Mouse (Mus musculus) right cerebral cortex, postnatal 10 days (tissue): ENCODE measurements around the gene Zfp219.
"Not testable (repeated sequence)": the region's sequence is repeated elsewhere in the genome, so short reads cannot be mapped to it uniquely, and the experiment has no call there.

Experiments used
- DNase-seq, 2 experiments: peaks; one replicate each; pipeline ENCODE4 v3.0.0; 2021; ENCODE audit warnings: low spot score in 2 of 2

Gene Zfp219

DNA sequence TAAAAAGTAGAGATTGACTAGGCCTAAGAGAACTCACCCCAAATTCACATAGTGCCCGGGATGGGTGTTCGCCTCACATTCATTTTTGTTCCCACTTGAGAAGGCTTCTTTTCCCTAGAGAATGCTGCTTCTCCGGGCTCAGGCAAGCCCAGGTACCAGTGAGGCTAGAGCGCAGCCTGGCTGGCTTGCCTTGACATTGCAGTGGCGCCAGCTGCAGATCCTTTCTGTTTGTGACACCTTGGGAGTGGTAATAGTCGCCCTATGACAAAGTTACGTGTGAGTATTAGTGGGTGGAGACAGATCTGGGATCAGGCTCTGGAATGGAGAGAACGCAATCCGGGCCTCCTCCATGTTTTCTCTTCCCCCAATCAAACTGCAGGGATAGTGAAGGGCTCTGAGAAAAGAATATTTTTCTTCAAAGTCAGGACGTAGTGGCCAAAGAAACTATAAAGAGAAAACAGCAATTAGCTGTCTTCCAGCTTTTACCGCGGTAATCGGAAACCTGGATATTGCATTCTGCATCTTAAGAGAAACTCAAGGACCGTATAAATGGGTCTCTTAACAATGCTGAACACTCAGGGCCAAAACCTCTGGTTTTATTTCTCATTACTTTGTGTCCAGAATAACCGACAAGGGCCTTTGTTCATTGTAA, at the start of gene Zfp219:
Zfp219 (minus strand) TSS at position 248 of the 652 bp plus-strand sequence.
- DNase-seq, result peak; percentile 75 to 88

DNA sequence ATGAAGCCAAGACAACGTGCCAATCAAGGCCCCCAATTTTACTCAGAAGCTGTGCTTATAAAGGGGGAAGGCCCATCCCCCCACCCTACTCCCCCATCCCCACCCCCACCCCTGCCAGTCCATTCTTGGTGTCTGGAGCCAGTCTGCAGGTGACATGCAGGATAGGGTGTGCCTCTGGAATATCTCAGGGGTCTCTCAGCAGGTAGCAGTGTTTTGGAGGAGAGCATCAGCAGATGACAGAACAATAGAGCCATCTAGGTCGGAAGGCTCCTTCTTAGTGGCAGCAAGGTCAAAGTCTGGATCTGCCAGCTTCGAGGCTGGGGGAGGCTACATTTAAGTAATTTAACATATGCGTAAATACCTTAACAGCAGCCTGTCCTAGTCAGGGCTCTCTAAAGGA, 45.6 kb upstream of the Zfp219 start:
- DNase-seq, result no peak

DNA sequence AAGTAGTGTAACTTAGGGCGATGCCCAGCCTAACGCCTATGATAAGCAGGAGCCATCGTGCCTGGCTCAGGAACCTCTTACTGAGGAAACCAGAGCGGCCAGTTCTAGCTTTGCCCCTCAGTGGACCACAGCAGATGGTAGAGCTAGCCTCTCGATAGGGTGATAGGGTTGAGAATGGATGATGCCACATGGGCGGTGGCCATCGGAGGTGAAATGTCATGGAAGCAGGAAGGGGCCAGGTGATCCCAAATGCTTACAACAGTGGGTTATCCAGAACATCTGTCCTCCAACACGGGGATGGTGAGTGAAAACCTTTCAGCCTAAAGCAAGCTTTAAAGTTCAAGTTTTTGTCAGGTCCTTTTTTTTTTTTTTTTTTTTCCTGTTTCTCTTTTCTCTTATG, 41.3 kb upstream of the Zfp219 start:
- no peak for DNase-seq

DNA sequence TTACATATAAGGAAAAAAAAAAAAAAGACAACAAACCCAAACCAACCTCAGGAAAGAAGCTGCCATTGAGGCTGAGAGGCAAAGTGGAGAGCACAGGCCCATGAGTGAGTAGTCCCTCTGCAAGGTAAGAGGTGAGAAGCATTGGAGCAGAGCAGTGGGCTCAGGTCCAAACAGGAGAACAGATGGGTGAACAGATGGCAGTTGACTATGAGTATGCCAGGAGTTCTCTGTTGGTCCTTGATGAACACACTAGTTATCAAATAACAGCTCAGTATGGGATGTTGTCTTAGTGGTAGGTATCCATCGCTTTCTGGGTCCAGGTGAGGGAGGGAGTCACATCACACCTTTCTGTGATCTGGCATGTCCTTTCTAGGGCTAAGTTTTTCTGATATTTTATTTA, 40.3 kb upstream of the Zfp219 start:
- no peak for DNase-seq

DNA sequence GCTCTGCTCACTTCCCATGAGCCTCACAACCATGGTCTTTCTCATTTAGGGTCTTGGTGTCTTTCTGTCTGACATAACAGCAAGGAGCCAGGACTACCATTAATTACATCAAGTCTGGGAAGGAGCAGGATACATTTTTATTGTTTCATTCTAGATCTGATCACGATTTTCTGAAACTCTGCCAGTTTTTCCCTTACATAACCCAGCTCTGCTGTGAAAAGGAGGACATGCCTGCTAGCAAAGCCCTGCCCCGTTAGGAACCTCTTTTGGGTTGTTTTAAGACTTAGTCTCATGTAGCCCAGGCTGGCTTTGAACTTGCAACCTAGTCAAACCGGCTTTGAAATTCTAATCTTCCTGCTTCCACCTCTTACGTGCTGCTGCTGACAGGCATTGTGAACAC, 39.4 kb upstream of the Zfp219 start:
- DNase-seq, result no peak

DNA sequence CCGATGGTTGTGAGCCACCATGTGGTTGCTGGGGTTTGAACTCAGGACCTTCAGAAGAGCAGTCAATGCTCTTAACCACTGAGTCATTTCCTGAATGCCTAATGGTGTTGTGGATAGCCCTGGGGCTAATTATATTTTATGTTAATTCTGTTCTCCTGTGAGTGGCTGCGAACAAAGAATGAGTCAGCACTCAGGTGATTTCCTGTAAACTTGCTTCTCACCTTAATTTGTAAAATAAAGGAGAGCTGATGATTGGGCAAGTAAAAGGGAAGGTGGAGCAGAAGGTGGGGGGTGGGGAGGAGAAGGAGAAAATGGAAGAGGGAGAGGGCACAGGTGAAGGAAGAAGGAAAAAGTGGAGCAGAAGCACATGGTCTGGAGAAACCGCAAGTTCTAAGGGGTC, 32.2 kb upstream of the Zfp219 start:
- DNase-seq, result not testable (repeated sequence)

DNA sequence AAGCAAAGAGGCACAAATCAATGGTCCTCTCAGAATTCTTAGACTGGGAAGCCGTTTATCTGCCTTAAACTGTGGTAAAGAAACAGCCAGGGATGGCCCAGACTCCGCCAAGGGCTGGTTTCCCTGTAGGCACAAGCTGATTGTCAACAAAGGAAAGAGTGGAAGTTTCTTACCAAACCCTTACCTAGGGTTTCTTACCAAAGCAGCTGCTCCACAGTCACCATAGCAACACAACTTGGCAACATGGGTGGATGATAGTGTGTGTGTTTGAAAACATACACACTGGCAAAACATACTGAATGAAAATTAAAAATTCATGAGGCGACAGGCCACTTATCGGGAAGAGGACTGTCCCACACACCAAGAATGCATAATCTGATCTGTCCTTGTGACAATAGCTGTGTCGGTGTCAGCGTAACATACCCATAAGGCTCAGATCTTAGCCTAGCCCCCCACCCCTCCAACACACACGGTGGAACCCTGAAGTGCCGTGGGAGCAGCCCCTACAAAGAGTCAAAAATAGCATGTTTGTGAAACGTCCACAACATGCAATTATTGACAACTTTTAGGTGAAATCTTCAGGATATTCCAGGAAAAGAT, 25.5 kb upstream of the Zfp219 start:
- no peak for DNase-seq

DNA sequence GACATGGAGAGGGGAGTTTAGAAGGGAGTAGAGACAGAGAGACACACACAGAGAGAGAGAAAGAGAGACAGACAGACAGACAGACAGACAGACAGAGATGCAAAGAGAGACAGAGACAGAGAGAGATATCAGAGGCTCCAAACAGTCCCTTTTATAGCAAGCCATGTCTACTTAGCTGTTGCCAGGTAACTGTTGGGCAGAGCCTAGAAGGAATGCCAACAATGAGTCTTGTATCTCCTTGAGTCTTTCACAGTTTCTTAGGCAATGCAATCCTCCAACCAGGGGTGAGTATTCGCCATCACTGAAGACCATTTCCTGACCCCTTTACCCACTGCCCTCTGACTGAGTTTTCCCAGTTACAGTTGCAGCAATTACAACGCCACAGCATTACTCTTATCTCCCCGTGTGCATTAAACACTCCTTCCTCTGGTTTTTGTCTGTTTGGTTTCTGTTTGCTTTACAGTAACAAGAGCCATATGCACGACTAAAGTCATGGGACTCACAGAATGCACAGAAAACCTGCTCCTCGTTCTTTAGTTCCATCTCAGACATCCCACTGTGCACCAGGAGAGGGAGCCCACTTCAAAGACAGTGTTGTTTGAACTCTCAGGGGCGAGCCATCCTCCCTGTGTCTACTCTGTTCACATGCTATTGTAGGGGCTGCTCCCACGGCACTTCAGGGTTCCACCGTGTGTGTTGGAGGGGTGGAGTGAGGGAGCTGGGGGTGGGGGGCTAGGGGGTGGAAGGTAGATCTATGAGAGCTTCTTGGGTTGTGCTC, 24.6 kb upstream of the Zfp219 start:
- peak; percentile 44 to 56 for DNase-seq

DNA sequence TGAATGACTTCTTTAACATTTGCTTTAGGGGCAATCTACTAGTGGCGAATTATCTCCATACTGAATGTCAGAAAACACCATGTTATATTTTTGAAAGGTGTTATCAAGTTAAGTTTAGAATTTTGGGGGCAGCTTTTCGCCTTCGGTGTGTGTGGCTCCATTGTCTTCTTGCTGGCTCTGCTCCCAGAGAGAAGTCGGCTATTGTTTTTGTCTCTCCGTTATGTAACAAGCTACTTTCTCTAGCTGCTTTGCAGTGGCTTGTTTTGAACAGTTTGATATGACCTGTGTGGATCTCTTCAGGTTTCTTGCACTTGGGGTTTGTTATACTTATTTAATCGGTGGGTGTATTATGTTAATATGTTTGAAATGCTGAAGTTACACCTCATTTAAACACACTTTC, 22.9 kb upstream of the Zfp219 start:
- DNase-seq, result no peak

DNA sequence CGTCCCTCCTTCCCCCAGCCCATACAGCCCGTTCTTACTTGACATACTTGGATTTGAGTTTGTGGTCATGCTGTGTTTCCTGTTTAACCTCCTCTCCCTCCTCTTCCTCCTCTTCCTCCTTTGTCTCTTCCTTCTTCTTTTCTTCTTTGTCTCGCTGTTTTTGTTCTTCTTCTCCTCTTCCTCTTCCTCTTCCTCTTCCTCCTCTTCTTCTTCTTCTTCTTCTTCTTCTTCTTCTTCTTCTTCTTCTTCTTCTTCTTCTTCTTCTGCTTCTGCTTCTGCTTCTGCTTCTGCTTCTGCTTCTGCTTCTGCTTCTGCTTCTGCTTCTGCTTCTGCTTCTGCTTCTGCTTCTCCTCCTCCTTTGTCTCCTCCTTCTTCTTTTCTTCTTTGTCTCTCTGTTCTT, 21.8 kb upstream of the Zfp219 start, which contains the start of gene Olfr221:
Olfr221 (minus strand) TSS at position 101 of the 400 bp plus-strand sequence.
- not testable (repeated sequence) for DNase-seq

DNA sequence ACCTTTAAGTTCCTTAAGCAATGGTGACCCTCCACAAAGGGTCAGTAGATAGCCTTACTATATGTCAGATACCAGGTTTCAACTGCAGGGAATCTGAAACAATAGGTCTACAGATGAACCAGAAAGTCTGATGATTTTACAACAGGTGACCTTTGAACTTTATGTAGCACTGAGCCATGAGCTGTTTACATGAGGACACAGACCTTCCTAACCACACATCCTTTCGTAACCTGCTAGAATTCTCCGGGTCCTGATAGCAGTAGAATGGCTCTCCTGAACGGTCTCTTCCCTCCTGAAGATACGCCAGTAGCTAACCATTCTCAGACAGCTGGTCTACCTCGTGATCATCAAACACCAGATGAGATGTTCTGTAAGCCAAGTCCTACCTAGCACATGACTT, 18.8 kb upstream of the Zfp219 start:
- no peak for DNase-seq

DNA sequence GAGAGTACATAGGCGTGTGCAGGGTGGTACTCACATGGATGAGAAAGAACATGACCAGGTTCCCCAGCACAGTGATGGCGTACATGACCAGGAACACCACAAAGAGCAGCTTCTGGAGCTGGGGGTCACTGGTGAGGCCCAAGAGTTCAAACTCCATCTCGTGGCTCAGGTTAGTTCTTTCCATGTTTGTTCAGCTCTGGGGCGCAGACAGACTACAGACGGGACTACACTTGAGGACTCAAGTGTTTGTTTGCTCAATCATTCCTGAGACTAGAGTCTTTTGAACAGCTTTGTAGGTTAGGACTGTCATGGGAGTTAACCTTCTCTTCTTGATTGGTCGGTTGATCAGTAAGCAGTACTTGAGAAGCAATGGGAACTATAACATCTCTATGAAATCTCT, 15.4 kb upstream of the Zfp219 start:
- no peak for DNase-seq

DNA sequence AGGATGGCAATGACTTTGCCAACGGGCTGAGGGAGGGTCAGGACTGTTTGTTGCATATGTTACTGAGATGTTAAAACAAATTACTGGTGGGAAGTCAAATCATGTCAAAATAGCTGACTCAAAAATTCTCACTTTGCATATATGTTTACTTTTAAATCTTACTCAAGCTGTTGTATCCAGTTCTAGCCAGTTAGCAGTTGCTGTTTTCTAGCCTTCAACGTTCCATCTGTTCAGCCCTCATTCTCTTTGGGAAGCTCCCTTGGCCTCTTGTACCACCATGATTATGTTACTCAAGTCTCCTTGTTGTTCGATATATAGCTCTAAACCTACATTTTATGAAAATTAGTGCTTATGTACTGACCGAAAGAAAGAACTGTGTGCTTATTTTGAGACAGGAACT, 5.8 kb upstream of the Zfp219 start:
- DNase-seq, result no peak

DNA sequence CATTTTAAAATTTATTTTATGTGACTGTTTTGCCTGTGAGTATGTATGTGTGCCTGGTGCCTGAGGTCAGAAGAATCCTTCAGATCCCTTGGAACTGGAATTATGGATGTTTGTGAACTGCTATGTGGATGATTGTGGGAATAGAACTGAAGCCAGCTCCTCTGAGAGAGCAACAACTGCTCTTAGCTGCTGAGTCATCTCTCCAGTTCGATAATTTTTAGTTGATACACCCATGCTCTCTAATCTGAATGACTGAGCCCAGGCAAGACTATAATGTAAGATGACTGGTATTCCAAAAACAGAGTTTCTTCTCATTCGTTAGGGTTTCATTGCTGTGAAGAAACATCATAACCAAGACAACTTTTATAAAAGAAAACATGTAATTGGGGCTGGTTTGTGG, 3.6 kb upstream of the Zfp219 start:
- no peak for DNase-seq

DNA sequence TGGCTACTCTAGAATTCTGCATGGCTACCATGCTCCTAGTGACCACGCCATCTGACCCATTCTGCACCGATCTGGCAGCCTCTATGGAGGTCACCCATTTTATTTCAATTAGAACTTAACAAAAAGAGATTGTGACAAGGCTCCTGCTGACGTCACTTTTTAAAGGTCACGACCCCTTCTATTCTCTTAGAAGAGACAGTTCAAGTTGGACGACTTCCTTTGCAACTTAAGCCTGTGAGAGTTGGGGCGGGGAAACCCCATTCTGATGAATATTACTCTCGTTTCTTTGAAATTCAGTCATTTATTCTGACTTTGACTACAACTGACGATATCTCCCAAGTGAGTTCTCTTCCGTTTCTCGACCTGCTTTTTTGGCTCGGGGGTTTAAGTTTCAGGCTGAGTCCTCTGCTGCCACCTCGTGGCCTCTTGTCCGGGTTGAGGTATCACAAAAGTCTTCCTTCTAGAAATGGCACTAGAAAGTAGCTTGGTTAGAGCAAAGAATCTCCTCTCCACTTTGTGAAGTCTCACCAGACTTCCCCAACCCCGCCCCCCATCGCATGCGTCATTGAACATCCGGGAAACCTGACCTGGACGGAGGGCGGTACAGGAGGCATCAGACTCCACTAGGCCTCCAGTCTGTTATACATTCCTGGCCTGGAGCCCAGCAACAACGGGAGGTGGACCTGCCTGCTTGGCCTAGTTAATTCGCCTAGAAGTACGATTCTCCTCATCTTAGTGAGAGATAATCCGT, 2.4 kb upstream of the Zfp219 start:
- peak; percentile 88 to 90 for DNase-seq

DNA sequence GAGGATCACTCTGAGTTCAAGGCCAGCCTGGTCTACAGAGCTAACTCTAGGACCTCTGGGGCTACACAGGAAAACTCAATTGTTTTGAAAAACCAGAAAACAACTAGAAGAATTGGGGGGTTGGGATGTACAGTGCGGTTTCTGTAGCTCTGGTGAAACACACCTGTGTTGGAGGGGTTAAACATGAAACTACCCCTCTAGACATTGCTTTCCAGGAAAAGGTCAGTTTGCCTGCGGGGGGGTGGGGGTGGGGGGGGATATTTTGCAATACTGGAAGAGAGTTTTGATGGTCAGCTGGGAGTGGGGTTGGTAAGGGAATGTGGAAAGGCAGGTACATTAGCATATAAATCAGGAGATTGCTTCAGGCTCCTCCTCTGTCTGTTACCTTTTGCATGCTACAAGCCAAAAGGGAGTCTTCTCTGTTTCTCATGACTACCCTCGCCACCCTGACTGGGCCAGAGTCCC, 1.7 kb upstream of the Zfp219 start:
- no peak for DNase-seq

DNA sequence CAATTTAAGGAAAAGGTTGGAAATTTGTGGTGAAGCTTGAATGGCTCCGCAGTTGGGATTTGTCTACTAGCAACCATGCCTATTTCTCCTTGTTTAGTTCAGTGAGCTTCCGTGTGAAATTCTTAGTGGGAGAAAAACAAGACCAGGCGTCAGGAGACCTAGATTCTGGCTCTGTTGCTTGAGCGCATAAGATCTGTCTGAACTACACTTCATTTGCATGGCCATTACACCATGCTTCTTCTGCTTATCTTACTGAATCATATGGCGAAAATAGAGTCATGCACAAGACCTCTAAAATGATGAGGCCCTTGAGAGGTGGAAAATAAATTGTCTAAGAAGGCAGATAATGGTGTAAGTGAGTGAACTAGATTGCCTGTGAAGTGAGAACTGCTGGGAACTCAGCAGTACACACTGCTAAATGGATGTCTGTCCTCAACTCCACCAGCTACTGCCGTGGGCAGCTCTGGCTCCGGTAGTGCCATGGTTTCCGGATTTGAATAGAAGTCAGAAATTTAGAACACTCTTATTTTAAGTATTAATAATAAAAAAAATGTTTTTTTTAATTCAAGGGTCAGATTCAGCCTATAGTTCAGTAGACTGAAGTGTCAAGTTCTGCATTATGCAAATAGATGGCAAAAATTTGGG, 1.2 kb upstream of the Zfp219 start:
- no peak for DNase-seq

DNA sequence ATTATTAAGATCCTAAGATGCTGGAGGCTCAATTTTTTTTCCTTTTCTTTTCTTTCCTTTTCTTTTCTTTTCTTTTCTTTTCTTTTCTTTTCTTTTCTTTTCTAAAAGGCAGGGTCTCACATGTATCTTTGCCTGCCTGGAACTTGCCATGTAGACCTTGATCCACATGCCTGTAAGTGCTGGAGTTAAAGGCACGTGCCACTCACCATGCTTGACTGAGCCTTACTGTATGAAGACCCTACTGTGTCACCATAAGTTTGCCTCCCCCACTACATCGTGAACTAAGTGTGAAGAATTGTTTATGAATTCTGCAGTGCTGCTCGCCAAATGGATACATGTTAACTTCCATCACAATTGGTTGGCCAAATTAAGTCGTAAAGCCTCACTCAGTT, 601 bp upstream of the Zfp219 start:
- DNase-seq, result no peak

DNA sequence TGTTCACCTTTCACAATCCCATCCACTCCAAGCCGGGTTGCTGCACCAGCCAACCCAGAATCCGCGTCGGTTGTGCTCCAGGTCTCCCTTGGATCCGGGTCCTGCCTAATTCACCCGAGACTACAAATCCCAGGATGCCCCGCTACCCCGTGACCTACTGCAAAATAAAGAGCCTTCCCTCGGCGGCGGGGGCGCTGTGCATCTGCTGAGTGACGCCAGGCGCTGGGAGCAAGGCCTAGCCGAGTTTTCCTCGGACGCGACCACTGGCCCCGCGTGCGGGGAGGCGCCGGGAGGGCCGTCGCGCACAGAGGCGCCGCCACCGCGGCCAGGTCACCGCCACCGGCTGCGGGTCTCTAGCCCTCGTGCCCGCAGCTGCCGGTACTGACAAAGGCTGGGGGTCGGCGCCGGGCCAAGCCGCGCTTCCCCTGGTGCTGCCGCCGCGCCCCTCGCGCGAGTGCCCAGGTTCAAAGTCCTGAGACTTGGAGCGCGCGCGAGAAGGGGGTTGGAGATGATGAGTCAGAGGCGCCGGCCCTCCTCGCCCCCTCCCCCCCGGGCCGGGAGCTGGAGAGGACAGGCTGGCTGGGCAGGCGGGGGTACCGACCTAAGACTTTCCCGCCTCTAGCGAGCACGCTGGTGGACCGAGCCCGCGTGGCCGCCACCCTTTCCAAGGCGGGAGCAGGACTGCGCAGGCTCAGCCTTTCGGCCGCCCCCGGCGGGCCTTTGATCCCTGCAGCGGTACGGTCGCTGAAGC, 768 bp downstream of the Zfp219 start:
- peak; percentile 99 for DNase-seq

DNA sequence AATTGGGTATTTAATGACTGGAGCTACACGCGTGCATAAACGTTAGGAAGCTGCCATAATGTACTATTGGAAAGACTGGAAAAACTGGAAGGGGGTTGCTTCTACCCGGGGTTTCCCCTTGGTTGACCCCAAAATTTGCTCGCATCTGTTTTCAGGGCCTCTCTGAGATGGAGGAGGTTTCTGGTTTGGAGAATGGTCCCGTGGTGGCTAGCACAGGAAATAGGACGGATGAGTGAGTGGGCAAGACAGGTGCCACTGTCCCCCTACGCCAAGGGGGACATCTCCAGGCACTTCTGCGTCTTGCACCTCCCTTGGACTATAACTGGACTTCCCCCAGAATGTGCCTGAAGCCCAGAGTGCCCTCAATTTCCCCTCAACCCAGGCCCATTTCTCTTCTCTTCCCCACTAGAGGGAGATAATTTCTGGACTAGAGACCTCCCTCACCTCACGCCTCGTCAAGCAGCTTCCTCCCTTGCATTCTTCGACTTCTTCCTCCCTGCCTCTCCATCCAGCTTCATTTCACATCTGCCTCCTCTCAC, 1.4 kb downstream of the Zfp219 start:
- no peak for DNase-seq
